Mouse (Mus musculus): Measurements from ENCODE around the gene Fanci.

Gene Fanci

DNA sequence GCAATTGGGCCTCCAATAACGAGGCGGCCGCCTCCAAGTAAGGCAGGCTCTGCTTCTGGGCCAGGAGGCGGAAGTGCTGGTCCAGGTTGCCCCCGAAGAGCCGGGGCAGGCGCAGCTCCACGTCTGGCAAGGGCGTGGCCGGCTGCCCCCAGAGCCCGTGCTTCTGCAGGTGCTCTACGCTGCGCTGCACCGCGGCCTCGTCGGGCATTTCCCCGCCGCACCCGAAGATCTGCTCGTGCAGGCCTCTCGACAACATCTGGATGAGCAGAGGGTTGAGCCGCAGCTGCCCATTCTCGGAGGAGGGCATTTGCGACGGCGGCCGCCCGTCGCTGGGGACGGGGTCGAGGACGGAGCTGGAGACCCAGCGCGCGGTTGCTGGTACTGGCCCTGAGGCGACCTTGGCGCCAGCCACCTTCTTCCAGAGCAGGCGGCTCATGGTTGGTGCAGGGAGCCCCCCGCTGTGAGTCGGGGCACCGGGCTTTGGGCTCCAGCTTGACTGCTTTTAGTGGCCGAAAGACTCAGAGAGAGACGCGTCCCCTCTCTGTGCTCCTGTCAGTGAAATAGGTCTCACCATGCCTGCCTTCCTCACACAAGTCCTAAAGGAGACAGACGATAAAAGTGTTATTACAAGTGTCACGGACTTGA lies 73.2 kb downstream of the Fanci start:
- DNase-seq (ENCODE audit: low spot score): no peak

DNA sequence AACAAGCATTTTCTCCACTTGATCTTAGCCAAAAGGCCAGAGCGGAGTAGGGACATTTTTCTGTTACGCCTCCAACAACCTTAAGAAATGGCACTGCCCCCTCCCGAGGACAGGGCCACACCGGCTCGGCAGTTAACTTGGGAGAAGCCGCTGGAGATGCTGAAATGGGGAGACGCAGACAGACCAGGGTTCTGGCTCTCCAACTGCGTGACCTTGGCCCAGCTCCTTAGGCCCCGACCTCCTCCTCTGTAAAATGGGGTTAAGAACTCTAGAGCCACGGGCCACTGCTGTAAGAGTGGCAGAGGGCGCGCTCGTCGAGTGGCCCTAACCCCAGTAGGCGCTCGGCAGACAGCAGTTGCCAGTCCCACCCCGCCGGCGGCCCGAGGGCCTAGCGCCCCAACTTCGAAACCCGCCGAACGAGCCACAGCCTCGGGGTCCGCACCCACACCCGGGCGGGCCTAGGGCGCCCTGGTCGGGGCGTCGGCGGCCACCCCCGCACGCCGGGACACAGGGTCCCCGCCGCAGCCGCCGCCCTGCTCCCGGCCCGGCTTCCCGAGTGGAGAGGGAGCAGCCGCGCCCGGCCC lies 73.8 kb downstream of the Fanci start:
- DNase-seq (ENCODE audit: low spot score): no peak

DNA sequence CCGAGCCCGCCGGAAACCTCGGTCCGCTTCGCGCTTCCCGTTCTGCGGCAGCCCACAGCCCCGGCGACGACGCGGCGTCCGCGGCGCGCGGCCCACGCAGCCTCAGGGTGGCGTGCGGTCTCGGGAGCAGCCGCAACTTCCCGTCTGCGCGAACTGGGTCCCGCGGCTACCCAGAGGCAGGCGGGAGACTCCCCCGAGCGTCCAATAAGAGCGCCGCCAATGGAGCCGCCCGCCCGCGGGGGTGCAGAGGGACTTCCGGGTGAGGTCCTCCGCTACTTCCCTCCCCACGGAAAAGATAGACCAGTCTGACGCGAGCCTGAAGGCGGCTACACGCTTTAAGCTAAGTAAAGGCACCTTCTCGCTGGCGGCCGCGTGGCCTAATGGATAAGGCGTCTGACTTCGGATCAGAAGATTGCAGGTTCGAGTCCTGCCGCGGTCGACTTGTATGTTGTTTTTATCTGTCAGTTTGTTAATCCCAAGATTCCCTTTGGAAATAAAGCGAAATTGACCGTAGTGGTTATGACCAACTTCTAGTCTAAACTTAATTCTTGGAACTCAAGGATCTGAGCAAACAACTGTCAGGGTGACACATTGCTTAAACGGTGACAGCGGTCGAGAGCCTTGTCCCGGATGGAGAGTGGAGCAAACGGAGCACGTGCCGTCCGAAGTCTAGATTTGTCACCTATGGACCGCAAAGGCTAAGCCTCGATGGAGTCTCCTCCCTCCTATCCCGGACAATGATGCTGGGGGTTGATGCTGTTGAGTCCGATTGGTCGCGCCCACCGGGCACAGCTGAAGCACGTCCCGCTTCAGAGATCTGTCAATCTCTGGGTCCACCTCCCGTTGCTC lies 74.5 kb downstream of the Fanci start, which contains the start of gene Polg:
Polg (minus strand) TSS at position 310 of the 849 bp plus-strand sequence.
- DNase-seq (ENCODE audit: low spot score): peak; percentile 99

DNA sequence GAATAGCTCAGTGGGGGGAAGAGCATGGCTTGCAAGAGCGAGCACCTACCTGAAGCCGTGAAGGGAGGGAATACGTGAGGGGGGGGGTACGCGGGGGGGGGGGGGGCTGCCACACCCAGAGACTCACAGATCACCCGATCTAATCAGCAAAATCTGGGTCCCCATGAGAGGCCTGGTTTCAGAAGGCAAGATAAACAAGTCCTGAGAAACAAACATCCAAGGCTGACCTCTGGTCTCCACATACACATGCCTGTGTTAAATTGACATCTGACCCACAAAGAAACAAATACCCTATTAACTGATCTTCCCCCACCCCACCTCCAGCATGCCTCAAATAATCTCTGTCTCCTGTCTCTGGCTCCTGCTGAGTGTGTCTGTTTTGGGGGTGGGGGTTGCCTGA lies 76.2 kb downstream of the Fanci start:
- no peak for DNase-seq (ENCODE audit: low spot score)

DNA sequence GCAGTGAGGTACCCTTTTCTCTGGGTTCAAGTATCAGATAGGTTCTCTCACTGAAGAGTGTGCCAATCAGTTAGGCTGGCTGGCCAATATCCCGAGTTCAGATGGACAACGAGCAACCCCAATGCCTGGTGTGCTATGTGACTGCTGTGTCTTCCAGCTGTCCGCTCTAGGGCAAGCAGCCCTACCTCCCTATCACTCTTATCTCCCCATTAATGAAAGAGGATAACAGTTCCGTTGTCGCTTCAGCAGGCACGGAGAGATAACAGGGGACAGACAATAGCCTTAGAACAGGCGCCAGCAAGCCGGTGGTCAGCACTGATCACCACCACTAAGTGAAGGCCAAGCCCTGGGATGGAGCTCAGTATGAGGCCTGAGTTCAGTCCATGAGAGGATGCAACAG lies 77.3 kb downstream of the Fanci start:
- no peak for DNase-seq (ENCODE audit: low spot score)

DNA sequence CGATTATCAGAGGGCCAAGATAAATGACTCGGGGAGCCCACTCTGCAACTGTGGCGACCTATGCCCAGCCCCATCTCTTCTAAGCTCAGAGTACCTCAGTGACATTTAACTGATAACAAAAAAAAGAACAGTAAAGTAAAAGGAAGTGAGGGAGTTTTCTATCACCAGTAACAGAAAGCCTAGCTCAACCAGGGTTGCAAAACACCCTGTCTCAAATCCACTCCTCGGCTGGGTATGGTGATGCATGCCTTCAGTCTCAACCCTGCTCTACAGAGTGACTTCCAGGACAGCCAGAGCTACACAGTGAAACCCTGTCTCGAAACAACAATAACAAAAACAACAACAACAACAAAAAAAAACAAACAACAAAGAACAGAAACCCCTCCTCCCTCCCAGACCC lies 78.0 kb downstream of the Fanci start:
- no peak for DNase-seq (ENCODE audit: low spot score)

DNA sequence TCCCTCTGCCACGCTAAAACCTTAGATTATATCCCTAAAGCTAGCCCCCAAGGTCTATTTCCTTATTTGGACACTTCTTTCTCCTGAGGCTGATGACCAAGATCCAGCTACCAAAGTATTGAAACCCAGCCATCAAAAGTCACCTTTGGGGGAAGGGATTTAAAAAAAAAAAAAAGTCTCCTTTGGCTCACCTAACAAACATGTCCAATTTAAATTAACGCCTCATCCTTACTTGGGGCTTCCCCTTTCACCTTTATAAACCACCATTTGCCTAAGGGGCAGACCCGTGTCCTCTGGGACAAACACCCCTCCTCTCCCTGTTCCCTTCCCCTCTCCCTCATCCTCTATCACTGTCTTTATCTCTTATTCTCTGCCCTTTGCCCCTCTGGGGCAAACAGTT lies 79.0 kb downstream of the Fanci start:
- DNase-seq (ENCODE audit: low spot score): no peak

DNA sequence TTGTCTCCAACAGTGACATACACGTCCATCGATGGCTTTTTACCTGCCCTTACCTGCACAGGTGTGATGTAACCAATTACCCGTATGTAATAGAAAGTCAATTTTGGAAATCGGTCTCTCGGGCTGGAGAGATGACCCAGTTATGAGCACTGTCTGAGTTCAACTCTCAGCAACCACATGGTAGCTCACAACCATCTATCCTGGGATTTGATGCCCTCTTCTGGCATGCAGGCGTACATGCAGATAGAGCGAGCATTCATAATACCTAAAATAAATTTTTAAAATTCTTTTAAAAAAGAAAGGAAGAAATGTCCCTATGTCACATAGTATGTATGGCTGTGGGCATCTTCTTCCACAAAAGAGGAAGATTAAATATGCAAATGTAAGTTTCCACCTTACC lies 79.7 kb downstream of the Fanci start:
- DNase-seq (ENCODE audit: low spot score): no peak

DNA sequence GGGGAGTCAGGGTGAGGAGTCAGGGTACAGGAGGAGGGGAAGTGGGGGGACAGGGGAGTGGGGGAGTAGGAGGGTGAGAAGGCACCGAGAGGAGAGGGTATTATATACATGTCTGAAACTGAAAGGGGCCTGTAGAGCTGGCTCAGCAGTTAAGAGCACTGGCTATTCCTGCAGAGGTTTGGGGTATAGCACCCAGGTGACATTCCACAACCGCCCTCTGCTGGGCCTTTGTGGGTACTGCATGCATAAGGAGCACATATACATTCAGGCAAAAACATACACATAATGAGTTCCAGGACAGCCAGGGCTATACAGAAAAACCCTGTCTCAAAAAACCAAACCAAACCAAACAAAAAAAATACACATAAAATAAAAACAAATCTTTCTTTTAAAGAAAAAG lies 81.1 kb downstream of the Fanci start:
- DNase-seq (ENCODE audit: low spot score): no peak

DNA sequence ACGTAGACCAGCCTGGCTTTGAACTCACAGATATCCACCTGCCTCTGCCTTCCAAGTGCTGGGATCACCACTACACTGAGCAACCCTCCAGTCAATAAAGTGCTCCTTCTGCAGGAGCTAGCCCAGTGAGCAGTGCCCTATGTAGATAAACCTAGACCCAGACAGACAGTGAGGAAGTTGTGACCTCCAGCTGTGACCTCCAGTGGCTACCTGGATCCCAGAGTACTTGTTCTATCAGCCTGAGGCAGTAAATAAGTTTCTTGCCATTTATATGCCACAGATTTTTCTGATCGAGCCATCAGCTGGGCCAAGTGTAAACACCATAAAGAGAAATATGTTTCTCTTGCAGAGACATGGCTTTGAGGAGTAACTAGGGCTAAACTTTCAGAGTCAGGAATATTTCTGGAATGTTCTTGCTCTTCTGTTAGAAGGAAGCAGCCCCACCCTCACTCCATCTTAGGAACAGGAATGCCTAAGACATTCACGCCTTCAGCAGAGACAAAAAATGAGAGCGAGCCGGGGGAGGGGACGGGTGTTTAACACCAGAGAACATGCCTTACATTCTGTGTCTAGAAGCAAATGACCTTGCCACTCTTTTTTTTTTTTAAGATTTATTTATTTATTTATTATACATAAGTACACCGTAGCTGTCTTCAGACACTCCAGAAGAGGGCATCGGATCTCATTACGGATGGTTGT lies 81.9 kb downstream of the Fanci start:
- no peak for DNase-seq (ENCODE audit: low spot score)

DNA sequence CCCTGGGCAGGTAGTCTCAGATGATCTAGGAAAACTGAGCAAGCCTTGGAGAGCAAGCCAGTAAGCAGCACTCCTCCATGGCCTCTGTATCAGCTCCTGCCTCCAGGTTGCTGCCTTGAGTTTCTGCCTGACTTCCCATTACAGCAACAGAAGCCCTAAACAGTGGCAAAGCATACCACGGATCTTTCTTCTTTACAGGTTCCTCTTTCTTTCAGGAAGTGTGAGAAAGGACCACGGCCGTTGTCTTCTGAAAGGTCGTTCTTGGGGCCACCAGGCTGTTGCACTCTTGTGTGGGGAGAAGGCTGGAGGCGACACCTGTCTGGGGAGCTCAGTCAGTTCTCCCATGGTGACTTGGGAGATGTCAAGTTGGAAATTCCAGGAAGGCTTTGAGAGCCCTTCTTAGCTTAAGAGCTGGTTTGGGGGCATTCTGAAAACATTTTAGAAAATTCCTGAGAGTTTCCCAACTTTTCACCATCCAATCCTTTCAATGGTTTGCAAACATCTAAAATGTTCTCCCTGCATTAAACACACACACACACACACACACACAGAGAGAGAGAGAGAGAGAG lies 83.2 kb downstream of the Fanci start:
- DNase-seq (ENCODE audit: low spot score): no peak

DNA sequence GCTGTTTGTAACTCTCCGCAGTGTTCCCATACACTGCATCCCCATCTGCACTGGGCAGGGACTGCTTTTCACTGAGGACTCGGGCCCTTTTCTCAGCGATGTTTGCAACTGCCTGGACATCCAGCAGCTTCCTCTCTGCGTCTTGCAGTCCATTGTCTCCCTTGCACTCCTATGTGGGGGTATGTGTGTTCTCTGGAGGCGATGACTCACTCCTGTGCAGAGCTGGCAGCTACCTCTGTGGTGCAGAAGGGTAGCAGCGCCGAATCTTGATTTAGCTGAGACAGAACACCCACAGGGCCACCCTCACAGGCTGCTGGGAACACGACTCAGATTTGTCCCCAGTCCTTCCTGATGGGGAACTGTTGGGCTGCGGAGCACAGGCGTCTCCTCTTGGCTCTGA lies 94.8 kb downstream of the Fanci start:
- no peak for DNase-seq (ENCODE audit: low spot score)

DNA sequence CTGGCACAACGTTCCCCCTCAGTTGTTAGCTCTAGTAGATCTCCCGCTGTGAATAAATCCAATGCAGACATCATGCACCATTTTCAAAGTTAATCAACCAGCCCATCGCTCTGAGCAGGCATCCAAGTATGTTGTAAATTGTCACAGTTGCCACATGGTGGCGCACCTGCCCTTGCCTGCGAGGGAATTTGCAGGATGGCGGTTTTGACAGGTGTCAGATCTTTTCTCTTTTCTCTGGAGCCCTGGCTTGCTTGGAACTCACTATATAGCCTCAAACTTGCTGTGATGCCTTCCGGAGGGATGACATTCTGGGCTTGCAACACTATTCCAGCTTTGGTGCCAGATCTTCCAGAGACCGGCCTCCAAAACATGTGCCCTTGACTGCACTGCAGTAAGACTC lies 102.2 kb downstream of the Fanci start:
- peak; percentile 44 for DNase-seq (ENCODE audit: low spot score)

DNA sequence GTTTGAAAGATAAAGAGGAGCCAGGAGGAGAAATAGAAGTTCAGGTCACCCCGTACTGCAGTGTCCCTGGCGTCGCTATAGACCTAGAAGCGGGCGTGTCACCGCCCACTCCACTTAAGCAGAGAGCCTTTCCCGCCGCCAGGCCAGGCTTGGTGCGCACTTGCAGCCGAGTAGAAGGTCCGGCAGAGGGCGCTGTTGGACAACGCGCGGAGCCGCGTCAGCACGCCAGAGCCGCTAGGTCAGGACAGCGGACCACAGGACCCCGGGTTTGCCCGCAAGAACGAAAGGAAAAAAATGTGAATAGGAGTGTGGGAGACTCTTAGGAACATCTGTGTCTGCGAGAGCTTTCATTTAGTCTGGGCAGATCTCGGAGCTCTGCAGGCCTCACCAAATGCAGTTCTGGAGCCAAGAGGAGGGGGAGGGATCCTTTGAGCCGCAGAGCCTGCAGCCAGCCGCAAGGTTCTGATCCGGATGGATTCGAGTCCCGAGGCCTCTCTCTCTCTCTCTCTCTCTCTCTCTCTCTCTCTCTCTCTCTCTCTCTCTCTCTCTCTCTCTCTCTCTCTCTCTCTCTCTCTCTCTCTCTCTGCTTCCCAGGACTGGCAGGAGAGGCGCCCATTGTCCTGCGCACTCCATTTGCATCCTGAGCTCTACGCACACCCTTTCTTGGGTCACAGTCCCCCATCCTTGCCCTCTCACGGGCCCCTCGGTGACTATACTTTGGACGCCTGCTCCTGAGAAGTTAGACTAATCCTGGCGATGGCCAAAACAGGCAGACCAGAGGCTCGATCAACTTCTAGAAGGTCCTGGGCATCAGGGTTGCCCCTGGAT lies 104.5 kb downstream of the Fanci start:
- DNase-seq (ENCODE audit: low spot score): peak; percentile 85

DNA sequence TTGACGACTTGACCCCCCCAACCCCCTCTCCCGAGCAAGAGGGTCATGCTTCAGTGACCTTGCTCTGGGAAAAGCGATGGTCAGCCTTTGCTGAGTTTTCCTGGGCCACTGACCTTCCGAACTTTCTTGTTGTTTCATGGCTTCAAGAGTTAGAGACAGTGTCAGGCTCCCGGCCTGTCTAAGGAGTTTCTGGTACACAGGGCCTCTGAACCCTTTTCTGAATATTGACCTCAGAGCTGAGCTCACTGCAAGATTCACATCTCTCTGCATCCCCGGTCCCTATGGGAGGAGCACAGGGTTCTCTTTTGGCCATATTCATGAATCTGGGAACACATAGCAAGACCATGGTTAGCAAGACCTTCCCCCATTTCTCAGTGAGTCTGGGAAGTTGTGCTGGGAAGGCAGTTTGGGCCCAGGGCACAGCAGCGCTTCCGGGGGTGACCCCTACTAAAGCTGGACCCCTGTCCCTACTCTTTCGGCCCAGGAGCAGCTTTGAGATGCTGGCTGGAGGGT lies 105.1 kb downstream of the Fanci start:
- no peak for DNase-seq (ENCODE audit: low spot score)

DNA sequence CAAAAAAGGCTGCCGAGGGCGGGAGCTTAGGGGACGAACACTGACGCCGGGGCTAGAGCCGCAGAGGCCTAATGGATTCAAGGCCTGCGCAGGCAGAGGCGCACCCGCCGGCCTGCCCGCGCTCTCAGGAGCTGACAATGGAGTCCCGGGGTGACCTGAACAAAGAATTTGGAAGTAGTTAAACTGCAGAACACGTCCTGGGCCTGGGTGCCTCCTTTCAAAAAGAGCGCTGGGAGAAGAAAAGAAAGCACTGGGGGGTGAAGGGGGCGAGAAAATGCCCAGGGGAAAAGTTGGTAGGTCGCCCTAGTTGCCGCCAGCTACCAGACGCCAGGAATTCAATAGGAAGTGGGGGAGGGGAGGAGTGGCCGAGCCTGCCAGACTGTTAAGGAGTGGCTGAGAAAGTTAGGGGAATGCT lies 106.0 kb downstream of the Fanci start:
- DNase-seq (ENCODE audit: low spot score): no peak

DNA sequence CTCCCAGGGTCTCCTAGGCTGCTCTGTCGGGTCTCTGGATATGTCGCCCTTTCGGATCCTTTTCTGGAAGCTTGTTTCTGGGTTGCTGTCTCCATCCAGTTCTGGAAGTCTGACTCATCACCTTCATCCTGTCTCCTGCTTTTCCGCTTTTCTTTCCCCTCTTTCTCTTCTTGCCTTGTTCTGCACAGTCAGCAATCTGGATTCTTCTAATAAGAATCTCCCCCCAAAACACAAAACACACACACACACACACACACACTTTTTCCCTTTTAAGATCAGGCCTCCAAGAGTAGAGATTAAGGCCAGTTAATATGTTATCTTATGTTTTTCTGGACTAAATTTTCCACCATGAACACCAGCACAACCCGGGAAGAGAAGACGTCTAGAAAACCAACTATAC lies 106.6 kb downstream of the Fanci start:
- no peak for DNase-seq (ENCODE audit: low spot score)

DNA sequence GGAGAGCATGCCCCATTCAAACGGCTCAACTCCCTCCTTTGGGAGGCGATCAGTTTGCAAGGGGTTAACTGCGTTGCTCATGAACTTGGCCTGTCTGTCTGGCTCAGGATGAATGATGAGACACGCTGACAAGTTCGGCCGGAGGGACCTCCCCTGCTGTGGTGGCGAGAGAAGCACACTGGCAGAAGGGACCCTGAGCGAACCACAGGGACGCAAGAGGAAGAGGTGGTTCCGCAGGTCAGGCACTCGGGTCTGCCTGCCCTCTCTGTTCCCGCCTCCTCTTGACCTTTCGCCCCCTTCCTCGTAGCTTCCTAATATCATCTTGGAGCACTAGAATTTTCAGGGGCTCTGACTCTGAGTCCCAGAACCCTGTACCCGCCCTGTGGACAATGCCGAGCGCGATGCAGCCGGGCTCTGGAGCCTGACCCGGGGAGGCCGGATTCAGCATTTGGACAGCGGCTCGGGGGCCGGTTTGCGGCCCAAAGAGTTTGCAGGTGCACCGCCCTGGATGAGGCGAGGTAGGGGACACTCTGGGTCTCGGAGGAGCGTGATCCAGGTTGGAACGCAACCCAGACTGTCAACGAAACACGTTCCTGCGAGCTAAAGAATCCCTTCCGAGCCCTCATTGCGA lies 107.4 kb downstream of the Fanci start:
- DNase-seq (ENCODE audit: low spot score): peak; percentile 55

Measured in urinary bladder, postnatal 25 days (tissue).